Mouse (Mus musculus) kidney, postnatal 0 days (tissue): Measurements from ENCODE around the gene Rcan2. TPM values are rescaled to one million over a fixed set of nuclear protein-coding genes. Genes with fewer than 3 reads are reported as not detected.

Experiments
- ATAC-seq: fragments of 200-750 bp; cut with Nextera tagmentation; replicated peaks from 2 replicates; pipeline ENCODE4 v1.8.0; 2017; ENCODE audit warnings: low read depth, moderate number of reproducible peaks, moderate TSS enrichment, moderate library complexity; ENCODE audit not compliant: low FRiP score
- DNase-seq: peaks from one replicate; pipeline ENCODE4 v3.0.0-alpha.2; 2016; ENCODE audit warnings: low spot score
- H3K27ac ChIP-seq: fragments of 300-500 bp; sonication (generic); 2 replicates; pipeline ENCODE4 v1.5.1; 2014; ENCODE audit warnings: mild to moderate bottlenecking
- H3K27me3 ChIP-seq: fragments of 300-500 bp; sonication (generic); 2 replicates; pipeline ENCODE4 v1.6.1; 2014; ENCODE audit warnings: low read length, mixed read lengths; ENCODE audit not compliant: insufficient read depth
- H3K36me3 ChIP-seq: fragments of 300-500 bp; sonication (generic); 2 replicates; pipeline ENCODE4 v1.6.1; 2014; ENCODE audit warnings: low read length, mixed read lengths; ENCODE audit not compliant: insufficient read depth
- H3K4me1 ChIP-seq: fragments of 300-500 bp; sonication (generic); replicated peaks from 2 replicates; pipeline ENCODE4 v1.6.1; 2014; ENCODE audit warnings: antibody characterized with exemption, low read length, mixed read lengths; ENCODE audit not compliant: insufficient read depth
- H3K4me2 ChIP-seq: fragments of 300-500 bp; sonication (generic); 2 replicates; pipeline ENCODE4 v1.6.1; 2014; ENCODE audit warnings: mild to moderate bottlenecking, low read length, moderate library complexity, mixed read lengths
- H3K4me3 ChIP-seq: fragments of 300-500 bp; sonication (generic); replicated peaks from 2 replicates; pipeline ENCODE4 v1.5.1; 2014; ENCODE audit warnings: low read depth, low read length
- H3K9ac ChIP-seq: fragments of 300-500 bp; sonication (generic); 2 replicates; pipeline ENCODE4 v1.6.1; 2014; ENCODE audit warnings: low read depth, low read length
- H3K9me3 ChIP-seq: fragments of 300-500 bp; sonication (generic); replicated peaks from 2 replicates; pipeline ENCODE4 v1.6.1; 2016; ENCODE audit warnings: low read length, inconsistent platforms, mixed read lengths
- CTCF ChIP-seq: IDR thresholded peaks from 2 replicates; pipeline ENCODE4 v1.5.1; 2016; ENCODE audit warnings: antibody characterized with exemption, low read depth, mild to moderate bottlenecking, moderate library complexity
- WGBS: fragments of 180-500 bp; shearing (Covaris S2); extraction: QIAGEN DNeasy Blood & Tissue Kit; methylation state at CpG from one replicate; pipeline ENCODE4 v1.1.7; 2014; 5-methylcytosine and 5-hydroxymethylcytosine counted together
- polyA plus RNA-seq: library from polyadenylated mRNA; unstranded; fragments of >200 nt; fragmentation: Nextera tagmentation; extraction: Ambion mirVana; gene quantifications from 2 replicates; pipeline ENCODE4 v1.2.1, GENCODE M21; 2015

Rcan2 gene
- polyA plus RNA-seq, 1 experiment from 2014 or later, result 6.9 TPM

DNA sequence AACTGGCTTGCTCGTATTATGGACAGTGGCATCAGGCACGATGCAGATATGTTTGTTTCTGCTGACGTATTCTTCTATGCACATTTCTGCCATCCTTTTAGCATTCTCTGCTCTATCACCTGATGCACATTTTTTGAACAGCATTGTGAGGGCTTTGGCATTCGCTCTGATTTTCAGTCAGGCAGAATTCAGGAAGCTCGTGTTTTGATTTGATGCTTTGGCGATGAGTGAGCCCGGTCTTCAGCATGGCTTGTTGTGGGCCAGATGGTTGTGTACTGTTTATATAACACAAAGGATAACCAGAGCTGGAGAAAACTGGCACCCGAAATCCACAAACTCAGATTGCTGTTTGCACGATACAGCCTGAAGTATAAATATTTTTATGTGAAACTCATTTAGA is 39.1 kb downstream of the Rcan2 start:
- H3K4me2 ChIP-seq, result no peak overlapping the region
- no peaks in the 10 kb centered on the region for H3K9me3 ChIP-seq
- ATAC-seq (no peak), DNase-seq (no peak)
- no peak for TF ChIP-seq CTCF
- H3K4me1 ChIP-seq, result no peaks in the 10 kb centered on the region
- no peaks in the 10 kb centered on the region for H3K27me3 ChIP-seq
- H3K27ac ChIP-seq, result no peak overlapping the region
- H3K9ac ChIP-seq, result no peak overlapping the region
- no peaks in the 10 kb centered on the region for H3K36me3 ChIP-seq
- no peak overlapping the region for H3K4me3 ChIP-seq
- 85% methylated on average over 9 of the region's 9 CpGs for WGBS

DNA sequence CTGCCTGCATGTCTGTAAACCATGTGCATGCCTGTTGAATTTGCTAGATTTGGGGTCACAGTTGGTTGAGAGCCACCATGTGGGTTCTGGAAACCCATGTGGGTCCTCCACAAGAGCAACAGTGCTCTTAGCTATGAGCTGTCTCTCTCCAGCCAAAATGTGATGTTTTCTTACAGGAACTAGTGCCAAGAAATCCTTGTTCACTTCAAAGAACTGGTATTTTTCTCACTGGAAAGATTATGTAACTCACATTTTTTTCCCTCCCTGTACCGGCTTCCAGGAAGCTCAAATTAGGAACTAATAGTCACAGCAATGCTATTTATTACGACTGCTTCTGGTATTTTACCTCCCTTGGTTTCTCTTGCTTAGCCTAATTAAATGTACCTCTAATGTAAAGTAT is 45.6 kb downstream of the Rcan2 start:
- DNase-seq, result peak; percentile 67

DNA sequence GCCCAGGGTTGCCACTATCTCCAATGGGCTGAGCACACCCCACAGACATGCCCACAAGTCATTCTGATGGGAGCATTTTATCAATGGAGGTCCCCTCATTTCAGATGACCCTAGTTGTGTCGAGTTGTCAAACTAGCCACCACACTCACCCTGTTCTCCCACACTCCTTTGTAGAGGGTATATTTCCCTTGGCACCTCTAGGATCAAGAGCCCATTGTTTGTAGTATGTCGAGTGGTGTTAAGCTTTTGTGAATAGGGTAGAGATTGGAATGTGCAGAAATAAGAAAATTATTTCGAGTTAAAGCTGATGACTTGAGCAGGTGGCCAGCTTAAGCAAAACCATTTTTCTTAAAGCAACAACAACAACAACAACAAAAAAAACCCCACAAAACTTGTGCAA is 47.8 kb downstream of the Rcan2 start:
- Histone ChIP-seq H3K4me2 (no peak overlapping the region), H3K9ac (no peak overlapping the region), H3K4me3 (no peak overlapping the region), H3K27me3 (no peaks in the 10 kb centered on the region), H3K4me1 (no peaks in the 10 kb centered on the region), H3K36me3 (no peaks in the 10 kb centered on the region), H3K9me3 (no peaks in the 10 kb centered on the region), H3K27ac (no peak overlapping the region)
- no peak for TF ChIP-seq CTCF
- ATAC-seq (no peak), DNase-seq (no peak)
- WGBS, result 66% methylated on average over 3 of the region's 3 CpGs

More for the DNA sequence above, 45.6 kb downstream of the Rcan2 start:
- H3K4me1 ChIP-seq, result no peaks in the 10 kb centered on the region
- no peaks in the 10 kb centered on the region for H3K9me3 ChIP-seq
- H3K4me2 ChIP-seq, result no peak overlapping the region
- WGBS, result 45% methylated on average over 2 of the region's 2 CpGs
- no peak overlapping the region for H3K4me3 ChIP-seq
- no peak for TF ChIP-seq CTCF
- no peak overlapping the region for H3K9ac ChIP-seq
- H3K27me3 ChIP-seq, result no peaks in the 10 kb centered on the region
- no peak for ATAC-seq
- no peaks in the 10 kb centered on the region for H3K36me3 ChIP-seq
- no peak overlapping the region for H3K27ac ChIP-seq

DNA sequence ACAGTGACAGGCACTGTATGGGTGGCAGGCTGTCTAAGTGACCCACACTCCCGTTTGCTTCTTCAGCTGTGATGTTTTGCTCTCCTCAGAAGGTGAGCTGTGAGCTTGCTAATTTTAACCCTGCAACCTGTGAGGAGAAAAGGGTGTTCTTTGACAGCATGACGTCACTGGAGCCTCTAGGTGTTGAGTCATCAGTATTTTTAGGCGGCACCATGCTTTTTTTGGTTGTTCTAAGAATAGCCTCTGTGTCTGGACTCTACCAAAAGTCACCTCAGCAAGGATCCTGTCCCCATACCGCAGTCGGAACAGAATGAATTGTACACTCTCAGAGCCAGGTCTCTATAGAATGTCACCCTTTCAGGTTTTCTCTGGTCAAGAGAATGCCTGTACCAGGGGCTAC is 54.0 kb downstream of the Rcan2 start:
- ATAC-seq (no peak), DNase-seq (no peak)
- H3K9ac ChIP-seq, result no peak overlapping the region
- no peaks in the 10 kb centered on the region for H3K36me3 ChIP-seq
- H3K4me2 ChIP-seq, result no peak overlapping the region
- no peak for TF ChIP-seq CTCF
- H3K27ac ChIP-seq, result no peak overlapping the region
- H3K4me1 ChIP-seq, result no peaks in the 10 kb centered on the region
- no peak overlapping the region for H3K4me3 ChIP-seq
- 82% methylated on average over 5 of the region's 5 CpGs for WGBS
- H3K27me3 ChIP-seq, result no peaks in the 10 kb centered on the region
- no peaks in the 10 kb centered on the region for H3K9me3 ChIP-seq

DNA sequence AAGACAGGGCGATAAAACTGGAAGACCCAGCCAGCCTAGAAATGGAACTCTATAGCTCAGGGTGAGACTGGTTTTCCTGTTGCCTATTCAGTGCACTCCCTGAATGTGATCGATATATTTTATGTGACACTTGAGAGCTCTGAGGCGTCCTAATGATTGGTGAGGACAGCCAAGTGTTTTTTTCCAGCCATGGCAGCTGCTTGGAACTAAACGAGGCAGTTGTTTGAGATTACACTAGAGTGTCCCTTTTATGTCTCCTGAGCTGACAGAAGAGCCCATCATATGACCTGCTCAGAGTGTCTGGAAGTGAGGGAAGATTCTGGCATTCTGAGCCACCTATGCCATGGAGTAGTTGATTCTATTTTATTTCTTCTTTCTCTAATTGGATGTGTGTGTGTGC is 54.9 kb downstream of the Rcan2 start:
- no peaks in the 10 kb centered on the region for H3K9me3 ChIP-seq
- H3K36me3 ChIP-seq, result no peaks in the 10 kb centered on the region
- no peaks in the 10 kb centered on the region for H3K4me1 ChIP-seq
- 34% methylated on average over 4 of the region's 4 CpGs for WGBS
- DNase-seq (no peak), ATAC-seq (no peak)
- no peak overlapping the region for H3K9ac ChIP-seq
- TF ChIP-seq CTCF, result no peak
- no peak overlapping the region for H3K27ac ChIP-seq
- H3K27me3 ChIP-seq, result no peaks in the 10 kb centered on the region
- no peak overlapping the region for H3K4me2 ChIP-seq
- no peak overlapping the region for H3K4me3 ChIP-seq

DNA sequence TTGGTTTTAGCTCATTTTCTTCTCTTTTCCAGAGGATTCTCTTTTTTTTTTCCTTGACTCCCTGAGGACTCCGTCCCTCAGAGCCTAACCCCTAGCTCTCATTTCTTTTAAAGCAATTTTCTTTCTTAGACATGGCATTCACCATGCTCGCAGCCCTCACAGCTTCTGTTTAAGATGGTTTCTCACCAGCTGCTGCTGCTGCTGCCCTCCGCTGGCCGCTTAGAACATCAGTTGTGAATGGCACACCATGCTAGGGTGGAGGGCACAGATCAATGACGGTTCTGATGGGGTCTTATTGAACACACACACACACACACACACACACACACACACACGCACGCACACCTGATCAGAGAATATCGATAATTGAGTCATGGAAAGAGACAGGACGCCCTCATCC is 67.7 kb downstream of the Rcan2 start:
- DNase-seq, result no peak
- Histone ChIP-seq H3K4me3 (no peak overlapping the region), H3K36me3 (no peaks in the 10 kb centered on the region), H3K27ac (no peak overlapping the region), H3K9me3 (no peaks in the 10 kb centered on the region), H3K9ac (no peak overlapping the region), H3K4me1 (no peaks in the 10 kb centered on the region), H3K4me2 (no peak overlapping the region), H3K27me3 (no peaks in the 10 kb centered on the region)
- peak; percentile 38; the same call in 1 of the 2 replicates for TF ChIP-seq CTCF
- ATAC-seq, result no peak
- 92% methylated on average over 9 of the region's 9 CpGs for WGBS

DNA sequence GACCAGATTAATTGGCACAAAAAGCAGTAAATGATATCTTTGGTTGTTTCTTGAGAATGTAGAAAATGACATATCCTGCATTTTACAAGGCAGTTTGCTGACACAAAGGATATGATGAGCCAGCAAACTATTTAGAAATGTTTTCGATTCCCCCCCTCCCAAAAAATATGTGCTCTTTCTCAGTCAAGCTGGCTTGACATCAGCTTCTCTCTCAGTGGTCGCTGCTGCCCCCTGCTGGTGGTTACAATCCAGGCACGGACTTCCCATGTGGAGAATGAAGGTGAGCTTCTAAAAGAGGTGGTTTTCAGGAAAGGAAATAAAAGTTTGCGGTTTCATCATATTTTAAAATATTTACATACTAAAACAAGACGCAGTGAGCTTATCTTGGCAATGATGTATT is 68.5 kb downstream of the Rcan2 start:
- Histone ChIP-seq H3K9me3 (no peaks in the 10 kb centered on the region), H3K4me3 (no peak overlapping the region), H3K4me2 (no peak overlapping the region), H3K27ac (no peak overlapping the region), H3K36me3 (no peaks in the 10 kb centered on the region), H3K27me3 (no peaks in the 10 kb centered on the region), H3K9ac (no peak overlapping the region), H3K4me1 (no peaks in the 10 kb centered on the region)
- WGBS, result 13% methylated on average over 5 of the region's 5 CpGs
- peak; percentile 83 for DNase-seq
- ATAC-seq, result no peak
- peak; percentile 98 for TF ChIP-seq CTCF
